Mouse (Mus musculus) thymus, adult 2 months (tissue): ENCODE results near the gene 1700067K01Rik.

Source experiments
- CTCF ChIP-seq: fragments of 200-500 bp; IDR thresholded peaks from 2 replicates; pipeline ENCODE4 v1.5.1; 2012; ENCODE audit warnings: mild to moderate bottlenecking, control low read depth, low read length, moderate library complexity, borderline replicate concordance; ENCODE audit not compliant: control insufficient read depth, poor library complexity, insufficient read depth; ENCODE audit errors: extremely low read depth
- POLR2A ChIP-seq: fragments of 200-500 bp; IDR thresholded peaks from 2 replicates; pipeline ENCODE4 v1.6.1; 2012; ENCODE audit warnings: mild to moderate bottlenecking, low read length, control low read depth, moderate library complexity; ENCODE audit not compliant: control insufficient read depth, poor library complexity, insufficient read depth; ENCODE audit errors: extremely low read depth

GRCm38 (mm10) chr8:83981533-83981932 is 19.8 kb upstream of the 1700067K01Rik start:
- no peak for TF ChIP-seq POLR2A
- TF ChIP-seq CTCF: no peak
